Mouse (Mus musculus): ENCODE measurements at regions not wholly inside any gene's neighbourhood (a gene's known extent, or its start where the extent isn't known, plus 50 kb on each side); places are given as distances from the start of the nearest gene placed in this dataset.

GRCm38 (mm10) chr6:143525092-143525491, 358.1 kb downstream of the Etnk1 start:
- Histone ChIP-seq H3K4me3 (replicated peaks in 1 of 3; ENCODE audit: low read depth in 2 of 3, low read length in 2 of 3, poor library complexity in 1 of 3) (no peak overlapping the region), H3K79me2 (replicated peaks; ENCODE audit: control insufficient read depth, extremely low read depth, insufficient read depth, poor library complexity, severe bottlenecking) (no peaks in the 10 kb centered on the region), H3K9me3 (replicated peaks; ENCODE audit: low read length) (no peaks in the 10 kb centered on the region), H3K9ac (ENCODE audit: insufficient read depth, low read depth) (no peak overlapping the region), H3K4me2 (ENCODE audit: insufficient read depth, low read depth, poor library complexity, severe bottlenecking) (no peak overlapping the region), H3K27me3 (replicated peaks) (no peaks in the 10 kb centered on the region), H3K27ac (ENCODE audit: insufficient read depth, low read depth) (no peak overlapping the region), H3K4me1 (ENCODE audit: control insufficient read depth in 1 of 2, insufficient read depth in 2 of 2) (no peaks in the 10 kb centered on the region), H3K36me3 (replicated peaks in 1 of 2; ENCODE audit: control insufficient read depth in 1 of 2, insufficient read depth in 1 of 2, low read length in 1 of 2) (no peaks in the 10 kb centered on the region)
- in situ Hi-C loops (cut with MboI; ENCODE audit: low pct_ligation_motif_present, low pct_unique_long_range_greater_than_20kb, low sequenced_read_pairs) = no loop called here
- dilution Hi-C loops (cut with MboI; ENCODE audit: extremely low pct_ligation_motif_present, extremely low pct_unique_long_range_greater_than_20kb, low sequenced_read_pairs) = no loop called here
- DNase-seq (ENCODE audit: extremely low read depth) = no peak
- no peak for TF ChIP-seq MAZ (IDR thresholded peaks at IDR 0.05; ENCODE audit: low read depth, low read length)
- TF ChIP-seq KAT2A (IDR thresholded peaks at IDR 0.05; ENCODE audit: insufficient replicate concordance, low read length) = no peak

GRCm38 (mm10) chr6:143528898-143529297, 361.9 kb downstream of the Etnk1 start:
- no peak for DNase-seq (ENCODE audit: extremely low read depth)
- no peaks in the 10 kb centered on the region for H3K4me1 ChIP-seq (ENCODE audit: control insufficient read depth in 1 of 2, insufficient read depth in 2 of 2)
- no peak overlapping the region for H3K9ac ChIP-seq (ENCODE audit: insufficient read depth, low read depth)
- no peaks in the 10 kb centered on the region for H3K36me3 ChIP-seq (replicated peaks in 1 of 2; ENCODE audit: control insufficient read depth in 1 of 2, insufficient read depth in 1 of 2, low read length in 1 of 2)
- in situ Hi-C loops (cut with MboI; ENCODE audit: low pct_ligation_motif_present, low pct_unique_long_range_greater_than_20kb, low sequenced_read_pairs) (no loop called here), dilution Hi-C loops (cut with MboI; ENCODE audit: extremely low pct_ligation_motif_present, extremely low pct_unique_long_range_greater_than_20kb, low sequenced_read_pairs) (no loop called here)
- no peak overlapping the region for H3K4me3 ChIP-seq (replicated peaks in 1 of 3; ENCODE audit: low read depth in 2 of 3, low read length in 2 of 3, poor library complexity in 1 of 3)
- no peaks in the 10 kb centered on the region for H3K9me3 ChIP-seq (replicated peaks; ENCODE audit: low read length)
- TF ChIP-seq MEF2A (IDR thresholded peaks at IDR 0.05; ENCODE audit: borderline replicate concordance, low read depth, low read length) = no peak
- no peak for TF ChIP-seq MAFK (IDR thresholded peaks at IDR 0.05; ENCODE audit: insufficient replicate concordance, low read length)
- TF ChIP-seq E2F4 (IDR thresholded peaks at IDR 0.05; ENCODE audit: insufficient replicate concordance, low read depth, low read length) = no peak
- no peak for TF ChIP-seq NRF1 (IDR thresholded peaks at IDR 0.05; ENCODE audit: low read depth, low read length)
- TF ChIP-seq RCOR1 (conservative IDR thresholded peaks at IDR 0.05; ENCODE audit: low read depth, low read length) = no peak
- no peak for TF ChIP-seq JUN (IDR thresholded peaks at IDR 0.05; ENCODE audit: insufficient read depth, low read depth, low read length)
- no peak for TF ChIP-seq CHD2 (IDR thresholded peaks at IDR 0.05; ENCODE audit: low read length)
- no peak for TF ChIP-seq ZNF384 (IDR thresholded peaks at IDR 0.05; ENCODE audit: low read depth, low read length)
- TF ChIP-seq TBP (conservative IDR thresholded peaks at IDR 0.05; ENCODE audit: low read depth, low read length) = no peak
- no peak for TF ChIP-seq USF2 (conservative IDR thresholded peaks at IDR 0.05; ENCODE audit: low read depth, low read length)
- TF ChIP-seq MAX (IDR thresholded peaks at IDR 0.05; ENCODE audit: low read length) = no peak
- no peak for TF ChIP-seq MYC (IDR thresholded peaks at IDR 0.05; ENCODE audit: low read depth, low read length)
- TF ChIP-seq ELF1 (IDR thresholded peaks at IDR 0.05; ENCODE audit: low read depth, low read length) = no peak
- TF ChIP-seq USF1 (IDR thresholded peaks at IDR 0.05; ENCODE audit: low read depth, low read length) = no peak
- no peak for TF ChIP-seq JUND (conservative IDR thresholded peaks at IDR 0.05; ENCODE audit: low read depth, low read length)
- no peak for TF ChIP-seq UBTF (IDR thresholded peaks at IDR 0.05; ENCODE audit: low read depth, low read length)
- TF ChIP-seq CHD1 (IDR thresholded peaks at IDR 0.05; ENCODE audit: low read depth, low read length) = no peak
- TF ChIP-seq ETS1 (conservative IDR thresholded peaks at IDR 0.05; ENCODE audit: low read depth, low read length) = no peak
- no peak for TF ChIP-seq TCF12 (IDR thresholded peaks at IDR 0.05; ENCODE audit: low read depth, low read length)
- no peak for TF ChIP-seq GABPA (IDR thresholded peaks at IDR 0.05; ENCODE audit: insufficient replicate concordance, low read depth, low read length)
- H3K27ac ChIP-seq (ENCODE audit: insufficient read depth, low read depth) = no peak overlapping the region
- no peak overlapping the region for H3K4me2 ChIP-seq (ENCODE audit: insufficient read depth, low read depth, poor library complexity, severe bottlenecking)
- no peaks in the 10 kb centered on the region for H3K27me3 ChIP-seq (replicated peaks)
- no peaks in the 10 kb centered on the region for H3K79me2 ChIP-seq (replicated peaks; ENCODE audit: control insufficient read depth, extremely low read depth, insufficient read depth, poor library complexity, severe bottlenecking)

All from CH12.LX (cell line).